Mouse (Mus musculus) monocyte, adult 2 months (primary cell): ENCODE data around the gene Slc35b2.

ENCODE experiments used
- DNase-seq, 2 experiments: peaks; one replicate each; pipeline ENCODE4 v3.0.0; 2022; ENCODE audit warnings: low spot score in 2 of 2, low read depth in 1 of 2

Slc35b2 gene

GRCm38 (mm10) chr17:45564531-45565084 lies 934 bp downstream of the Slc35b2 start:
- no peak for DNase-seq

DNA sequence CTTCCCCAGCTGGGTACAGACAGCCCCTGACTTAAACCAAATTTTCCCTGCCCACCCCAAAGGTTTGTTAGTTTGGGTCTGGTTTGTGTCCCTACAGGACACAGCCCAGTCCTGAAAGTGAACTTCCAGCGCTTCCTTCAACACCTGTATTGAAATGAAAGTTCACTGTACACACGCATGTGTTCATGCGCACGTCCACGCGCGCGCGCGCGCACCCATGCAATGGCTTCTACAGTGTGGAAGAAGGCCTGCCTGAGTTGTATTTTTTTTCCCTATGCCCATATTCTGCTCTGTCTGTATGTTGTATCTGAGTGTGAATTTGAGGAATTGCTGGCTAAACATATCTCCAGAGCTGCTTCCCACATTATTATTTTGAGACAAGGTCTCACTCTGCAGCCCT lies 1.4 kb downstream of the Slc35b2 start:
- DNase-seq = no peak

DNA sequence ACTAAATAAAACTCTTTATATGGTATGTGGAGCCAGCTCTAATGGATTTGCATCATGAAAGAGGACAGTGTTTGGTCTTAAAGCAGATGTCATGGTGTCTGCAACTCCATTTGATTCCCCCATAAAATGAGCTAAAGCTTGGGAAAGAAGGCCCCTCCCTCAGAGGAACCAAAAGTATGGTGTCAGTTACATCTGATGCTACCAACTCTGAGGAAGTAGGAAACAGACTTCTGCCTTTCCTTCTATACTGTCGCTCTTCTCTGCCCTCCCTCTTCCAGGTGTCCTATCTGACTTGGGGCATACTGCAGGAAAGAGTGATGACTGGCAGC lies 2.3 kb downstream of the Slc35b2 start:
- no peak for DNase-seq

DNA sequence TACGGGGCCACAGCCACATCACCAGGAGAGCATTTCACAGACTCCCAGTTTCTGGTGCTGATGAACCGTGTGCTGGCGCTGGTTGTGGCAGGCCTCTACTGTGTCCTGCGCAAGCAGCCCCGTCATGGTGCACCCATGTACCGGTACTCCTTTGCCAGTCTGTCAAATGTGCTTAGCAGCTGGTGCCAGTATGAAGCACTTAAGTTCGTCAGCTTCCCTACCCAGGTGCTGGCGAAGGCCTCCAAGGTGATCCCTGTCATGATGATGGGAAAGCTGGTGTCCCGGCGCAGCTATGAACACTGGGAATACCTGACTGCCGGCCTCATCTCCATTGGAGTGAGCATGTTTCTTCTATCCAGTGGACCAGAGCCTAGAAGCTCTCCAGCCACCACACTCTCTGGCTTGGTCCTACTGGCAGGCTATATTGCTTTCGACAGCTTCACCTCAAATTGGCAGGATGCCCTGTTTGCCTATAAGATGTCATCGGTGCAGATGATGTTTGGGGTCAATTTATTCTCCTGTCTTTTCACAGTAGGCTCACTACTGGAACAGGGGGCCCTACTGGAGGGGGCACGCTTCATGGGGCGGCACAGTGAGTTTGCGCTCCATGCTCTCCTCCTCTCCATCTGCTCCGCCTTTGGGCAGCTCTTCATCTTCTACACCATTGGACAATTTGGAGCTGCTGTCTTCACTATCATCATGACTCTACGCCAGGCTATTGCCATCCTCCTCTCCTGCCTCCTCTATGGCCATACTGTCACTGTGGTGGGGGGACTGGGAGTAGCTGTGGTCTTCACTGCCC lies 2.9 kb downstream of the Slc35b2 start:
- no peak for DNase-seq

- DNase-seq = no peak
These were observed 3.5 kb downstream of the Slc35b2 start for GRCm38 (mm10) chr17:45567162-45567601.

DNA sequence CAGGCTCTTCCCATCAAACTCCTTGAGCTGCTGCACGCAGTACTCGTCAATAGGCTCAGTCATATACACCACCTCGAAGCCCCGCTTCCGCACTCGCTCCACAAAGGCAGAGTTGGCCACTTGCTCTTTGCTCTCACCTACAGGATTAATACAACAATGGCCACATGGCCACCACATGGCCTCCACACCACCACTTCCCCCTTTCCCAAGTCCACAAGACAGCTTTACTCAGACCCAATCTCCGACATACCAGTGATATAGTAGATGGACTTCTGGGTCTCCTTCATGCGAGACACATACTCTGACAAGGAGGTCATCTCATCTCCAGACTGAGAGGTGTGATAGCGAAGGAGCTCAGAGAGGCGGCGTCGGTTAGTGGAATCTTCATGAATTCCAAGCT lies 5.3 kb downstream of the Slc35b2 start:
- no peak for DNase-seq

DNA sequence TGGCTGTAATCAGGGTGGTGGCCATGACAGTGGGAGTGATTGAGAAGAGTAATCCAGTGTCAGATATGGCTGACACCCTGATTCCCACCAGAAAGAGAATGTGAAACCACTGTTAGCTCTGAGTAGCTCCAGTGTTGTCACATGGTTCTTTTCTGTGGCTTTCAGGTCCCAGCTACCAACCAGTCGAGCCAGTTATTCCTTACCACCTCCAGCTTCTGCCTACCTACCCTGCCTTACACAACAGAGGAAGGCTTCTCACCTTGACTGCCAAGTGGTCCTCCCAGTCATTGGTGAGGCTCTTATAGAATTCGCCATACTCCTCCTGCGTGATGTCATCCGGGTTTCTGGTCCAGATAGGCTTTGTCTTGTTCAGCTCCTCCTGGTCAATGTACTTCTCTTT lies 6.3 kb downstream of the Slc35b2 start:
- DNase-seq = no peak

GRCm38 (mm10) chr17:45572103-45573086 lies 8.7 kb downstream of the Slc35b2 start:
- no peak for DNase-seq

GRCm38 (mm10) chr17:45573087-45573779 lies 9.6 kb downstream of the Slc35b2 start, which contains the start of gene Hsp90ab1:
Hsp90ab1 (minus strand) TSS chr17:45573271.
- peak; percentile 77 to 92 for DNase-seq

DNA sequence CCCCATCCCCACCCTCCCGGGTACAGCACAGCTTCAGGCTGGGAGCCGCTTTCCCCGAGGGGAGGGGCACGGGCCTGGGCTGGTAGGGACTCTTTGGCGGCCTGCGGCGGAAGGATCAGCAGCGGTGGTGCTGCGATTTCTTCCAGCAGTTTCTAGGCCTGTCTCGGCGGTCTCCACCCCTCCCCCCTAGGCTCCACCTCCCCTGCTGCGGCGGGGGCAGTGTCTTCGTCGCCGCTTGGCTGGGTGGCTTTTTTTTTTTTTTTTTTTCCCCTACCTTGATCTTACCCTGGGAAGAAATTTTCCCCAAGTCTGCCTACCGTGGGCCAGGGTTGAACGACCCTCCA lies 10.1 kb downstream of the Slc35b2 start:
- peak in 1 of 2 experiments; percentile 78 for DNase-seq

DNA sequence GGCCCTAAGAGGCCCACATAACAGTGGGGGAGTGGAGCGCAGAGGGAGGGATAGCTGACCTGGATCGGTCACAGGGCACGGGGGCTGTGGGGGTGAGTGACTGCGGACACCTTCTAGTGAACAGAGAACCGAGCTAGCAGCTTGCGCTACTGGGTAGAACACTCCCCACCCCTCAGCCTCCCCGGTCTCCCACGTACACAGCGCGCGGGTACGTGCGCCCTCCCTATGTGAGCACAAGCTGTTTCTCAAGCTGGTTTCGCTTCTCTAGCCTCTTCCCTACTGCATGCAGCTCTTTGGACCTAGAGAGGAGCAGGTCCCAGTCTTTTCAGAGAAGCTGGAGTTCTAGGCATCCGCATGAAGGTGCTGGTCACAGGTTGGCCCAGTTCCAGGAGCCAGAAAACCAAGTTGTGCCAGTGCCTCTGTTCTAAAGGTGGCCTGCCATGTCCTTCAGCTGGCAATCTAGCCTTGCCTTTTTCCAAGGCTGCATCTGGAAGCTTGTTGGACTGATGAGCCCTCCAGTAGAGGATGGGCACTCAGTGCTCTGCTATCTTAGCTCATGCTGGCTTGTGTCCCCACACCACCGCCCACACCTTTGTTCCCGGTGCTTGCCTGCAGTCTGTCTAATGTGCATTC lies 10.6 kb downstream of the Slc35b2 start:
- peak in 1 of 2 experiments; percentile 53 for DNase-seq

- DNase-seq = no peak
These were observed 11.6 kb downstream of the Slc35b2 start for GRCm38 (mm10) chr17:45575123-45575897.

- no peak for DNase-seq
These were observed 14.6 kb downstream of the Slc35b2 start for GRCm38 (mm10) chr17:45578242-45578641.

DNA sequence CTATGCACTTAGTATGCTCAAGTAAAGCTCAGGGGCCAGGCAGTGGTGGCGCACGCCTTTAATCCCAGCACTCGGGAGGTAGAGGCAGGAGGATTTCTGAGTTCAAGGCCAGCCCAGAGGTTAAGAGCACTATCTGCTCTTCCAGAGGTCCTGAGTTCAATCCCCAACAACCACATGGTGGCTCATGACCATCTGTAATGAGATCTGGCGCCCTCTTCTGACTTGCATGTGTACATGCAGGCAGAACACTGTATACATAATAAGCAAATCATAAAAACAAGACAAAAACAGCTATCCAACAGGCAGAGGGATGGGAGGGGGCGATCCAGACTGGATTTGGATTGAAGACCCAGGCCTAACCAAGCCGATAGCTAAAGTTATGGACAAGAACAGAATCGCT lies 15.2 kb downstream of the Slc35b2 start:
- DNase-seq = no peak

- no peak for DNase-seq
These were observed 15.9 kb downstream of the Slc35b2 start for GRCm38 (mm10) chr17:45579554-45579953.

- no peak for DNase-seq
These were observed 17.3 kb downstream of the Slc35b2 start for GRCm38 (mm10) chr17:45580958-45581477.

- DNase-seq = peak in 1 of 2 experiments; percentile 48
These were observed 17.9 kb downstream of the Slc35b2 start for GRCm38 (mm10) chr17:45581567-45581983.

GRCm38 (mm10) chr17:45582188-45582587 lies 18.5 kb downstream of the Slc35b2 start:
- DNase-seq = no peak

- no peak for DNase-seq
These were observed 19.2 kb downstream of the Slc35b2 start for GRCm38 (mm10) chr17:45582715-45583355.
